Mouse (Mus musculus): ENCODE measurements around the gene Pla2g10. TPM values are rescaled to one million over a fixed set of nuclear protein-coding genes. Genes with fewer than 3 reads are reported as not detected.
"Not testable (repeated sequence)": the region's sequence is repeated elsewhere in the genome, so short reads cannot be mapped to it uniquely, and the experiment has no call there.

The Pla2g10 gene
- polyA plus RNA-seq, 2 experiments, result 0.19 TPM; not detected in 1

GRCm38 (mm10) chr16:13673114-13673513, 57.7 kb downstream of the Pla2g10 start:
- H3K4me2 ChIP-seq (replicated peaks; ENCODE audit: low read depth, low read length, severe bottlenecking), result peak overlapping the region; percentile 53
- peaks cover 9% of the 10 kb centered on the region for H3K4me1 ChIP-seq (ENCODE audit: control insufficient read depth, insufficient read depth, low read length)
- no peak for ATAC-seq (ENCODE audit: low FRiP score, low read depth)
- H3K27me3 ChIP-seq (ENCODE audit: control insufficient read depth, insufficient read depth, low read length), result no peaks in the 10 kb centered on the region
- DNase-seq (ENCODE audit: low spot score), result no peak
- H3K27ac ChIP-seq (replicated peaks; ENCODE audit: low read depth, low read length), result no peak overlapping the region
- 77% methylated on average over 5 of the region's 5 CpGs for WGBS
- TF ChIP-seq POLR2A (IDR thresholded peaks at IDR 0.05; ENCODE audit: borderline replicate concordance, extremely low read depth, insufficient read depth, insufficient read length), result no peak
- peak overlapping the region; percentile 92; the same call in 1 of the 2 replicates for H3K9ac ChIP-seq (ENCODE audit: low read depth, low read length, severe bottlenecking)
- H3K4me3 ChIP-seq (replicated peaks; ENCODE audit: low read length), result peak overlapping the region; percentile 97
- H3K36me3 ChIP-seq (ENCODE audit: control insufficient read depth, insufficient read depth, low read length), result peaks cover 19% of the 10 kb centered on the region
- no peaks in the 10 kb centered on the region for H3K9me3 ChIP-seq (ENCODE audit: control insufficient read depth, low read length)

- H3K4me1 ChIP-seq (ENCODE audit: control insufficient read depth, insufficient read depth, low read length), result peaks cover 9% of the 10 kb centered on the region
- H3K9ac ChIP-seq (ENCODE audit: low read depth, low read length, severe bottlenecking), result peak overlapping the region; percentile 92
- H3K27me3 ChIP-seq (ENCODE audit: control insufficient read depth, insufficient read depth, low read length), result no peaks in the 10 kb centered on the region
- 3% methylated on average over 20 of the region's 20 CpGs for WGBS
- H3K4me3 ChIP-seq (replicated peaks; ENCODE audit: low read length), result peak overlapping the region; percentile 97
- no peaks in the 10 kb centered on the region for H3K9me3 ChIP-seq (ENCODE audit: control insufficient read depth, low read length)
- ATAC-seq (ENCODE audit: low FRiP score, low read depth), result peak; percentile 31; the same call in 1 of the 2 replicates
- DNase-seq (ENCODE audit: low spot score), result peak; percentile 53
- no peak for TF ChIP-seq POLR2A (IDR thresholded peaks at IDR 0.05; ENCODE audit: borderline replicate concordance, extremely low read depth, insufficient read depth, insufficient read length)
- peaks cover 13% of the 10 kb centered on the region for H3K36me3 ChIP-seq (ENCODE audit: control insufficient read depth, insufficient read depth, low read length)
- peak overlapping the region; percentile 65; the same call in 1 of the 2 replicates for H3K27ac ChIP-seq (replicated peaks; ENCODE audit: low read depth, low read length)
- peak overlapping the region; percentile 53 for H3K4me2 ChIP-seq (replicated peaks; ENCODE audit: low read depth, low read length, severe bottlenecking)
Observed at GRCm38 (mm10) chr16:13672386-13672898, 58.3 kb downstream of the Pla2g10 start.

- peak; percentile 93 for ATAC-seq (ENCODE audit: low FRiP score, low read depth)
- Histone ChIP-seq H3K27me3 (ENCODE audit: control insufficient read depth, insufficient read depth, low read length) (no peaks in the 10 kb centered on the region), H3K27ac (replicated peaks; ENCODE audit: low read depth, low read length) (peak within 1 kb of the TSS; percentile 77), H3K9ac (ENCODE audit: low read depth, low read length, severe bottlenecking) (peak within 1 kb of the TSS; percentile 92), H3K36me3 (ENCODE audit: control insufficient read depth, insufficient read depth, low read length) (peaks cover 7% of the 10 kb centered on the region), H3K4me3 (replicated peaks; ENCODE audit: low read length) (peak within 1 kb of the TSS; percentile 97), H3K9me3 (ENCODE audit: control insufficient read depth, low read length) (no peaks in the 10 kb centered on the region), H3K4me2 (replicated peaks; ENCODE audit: low read depth, low read length, severe bottlenecking) (peak within 1 kb of the TSS; percentile 53), H3K4me1 (ENCODE audit: control insufficient read depth, insufficient read depth, low read length) (peaks cover 15% of the 10 kb centered on the region)
- under 1% methylated on average over 53 of the region's 54 CpGs for WGBS
- DNase-seq (ENCODE audit: low spot score), result peak; percentile 96
- 0 out of 2 replicates have a peak, but pooled peaks have one; percentile 77 for TF ChIP-seq POLR2A (IDR thresholded peaks at IDR 0.05; ENCODE audit: borderline replicate concordance, extremely low read depth, insufficient read depth, insufficient read length)
Observed at GRCm38 (mm10) chr16:13671685-13672385, 58.9 kb downstream of the Pla2g10 start, which contains the start of the genes Bfar and 3110001I22Rik. Gene Bfar (plus strand): TSS chr16:13671858. Gene 3110001I22Rik (plus strand): TSS chr16:13671929.

- Histone ChIP-seq H3K4me2 (replicated peaks; ENCODE audit: low read depth, low read length, severe bottlenecking) (peak overlapping the region; percentile 53), H3K4me1 (ENCODE audit: control insufficient read depth, insufficient read depth, low read length) (peaks cover 15% of the 10 kb centered on the region)
- DNase-seq (ENCODE audit: low spot score); ATAC-seq (ENCODE audit: low FRiP score, low read depth); H3K9ac ChIP-seq (ENCODE audit: low read depth, low read length, severe bottlenecking); H3K27me3 ChIP-seq (ENCODE audit: control insufficient read depth, insufficient read depth, low read length); H3K36me3 ChIP-seq (ENCODE audit: control insufficient read depth, insufficient read depth, low read length); H3K4me3 ChIP-seq (replicated peaks; ENCODE audit: low read length); H3K9me3 ChIP-seq (ENCODE audit: control insufficient read depth, low read length); H3K27ac ChIP-seq (replicated peaks; ENCODE audit: low read depth, low read length): not testable (repeated sequence)
- WGBS, result 79% methylated on average over 5 of the region's 5 CpGs
Observed at GRCm38 (mm10) chr16:13670896-13671295, 59.9 kb downstream of the Pla2g10 start.

- DNase-seq (ENCODE audit: low spot score) (no peak), ATAC-seq (ENCODE audit: low FRiP score, low read depth) (no peak)
- Histone ChIP-seq H3K27ac (replicated peaks; ENCODE audit: low read depth, low read length) (no peak overlapping the region), H3K4me1 (ENCODE audit: control insufficient read depth, insufficient read depth, low read length) (peaks cover 15% of the 10 kb centered on the region), H3K27me3 (ENCODE audit: control insufficient read depth, insufficient read depth, low read length) (no peaks in the 10 kb centered on the region), H3K9me3 (ENCODE audit: control insufficient read depth, low read length) (no peaks in the 10 kb centered on the region), H3K36me3 (ENCODE audit: control insufficient read depth, insufficient read depth, low read length) (peaks cover 18% of the 10 kb centered on the region), H3K4me3 (replicated peaks; ENCODE audit: low read length) (no peak overlapping the region), H3K4me2 (replicated peaks; ENCODE audit: low read depth, low read length, severe bottlenecking) (no peak overlapping the region), H3K9ac (ENCODE audit: low read depth, low read length, severe bottlenecking) (no peak overlapping the region)
- no peak for TF ChIP-seq POLR2A (IDR thresholded peaks at IDR 0.05; ENCODE audit: borderline replicate concordance, extremely low read depth, insufficient read depth, insufficient read length)
- 94% methylated on average over 1 of the region's 1 CpGs for WGBS
Observed at GRCm38 (mm10) chr16:13669282-13669681, 61.5 kb downstream of the Pla2g10 start.

Data from limb, embryonic 14.5 days (tissue).